Mouse (Mus musculus) lung, postnatal 36 days (tissue): ENCODE results near the gene Spty2d1.
"Not testable (repeated sequence)": the region's sequence is repeated elsewhere in the genome, so short reads cannot be mapped to it uniquely, and the experiment has no call there.

Experiments
- DNase-seq: peaks from one replicate; pipeline ENCODE4 v3.0.0; 2022; ENCODE audit warnings: mixed read lengths

Spty2d1 gene

GRCm38 (mm10) chr7:47008168-47008993, at the start of gene Spty2d1:
Gene Spty2d1 (minus strand): TSS chr7:47008411.
- DNase-seq = peak; percentile 100

GRCm38 (mm10) chr7:47056273-47056672, 48.1 kb upstream of the Spty2d1 start:
- DNase-seq = peak; percentile 75

- peak; percentile 59 for DNase-seq
Observed at GRCm38 (mm10) chr7:47055744-47056143, 47.5 kb upstream of the Spty2d1 start.

GRCm38 (mm10) chr7:47054666-47055065, 46.5 kb upstream of the Spty2d1 start:
- peak; percentile 21 for DNase-seq

- no peak for DNase-seq
Observed at GRCm38 (mm10) chr7:47053287-47053686, 45.1 kb upstream of the Spty2d1 start.

GRCm38 (mm10) chr7:47052276-47052675, 44.1 kb upstream of the Spty2d1 start:
- peak; percentile 45 for DNase-seq

- peak; percentile 82 for DNase-seq
Observed at GRCm38 (mm10) chr7:47051404-47052151, 43.4 kb upstream of the Spty2d1 start.

- peak; percentile 74 for DNase-seq
Observed at GRCm38 (mm10) chr7:47050766-47051165, 42.6 kb upstream of the Spty2d1 start.

GRCm38 (mm10) chr7:47050366-47050765, 42.2 kb upstream of the Spty2d1 start, which contains the start of gene Tmem86a:
Gene Tmem86a (plus strand): TSS chr7:47050601.
- peak; percentile 97 for DNase-seq

GRCm38 (mm10) chr7:47042823-47043490, 34.7 kb upstream of the Spty2d1 start:
- DNase-seq = no peak

GRCm38 (mm10) chr7:47042121-47042520, 33.9 kb upstream of the Spty2d1 start:
- DNase-seq = no peak

- DNase-seq = peak; percentile 45
Observed at GRCm38 (mm10) chr7:47041706-47042105, 33.5 kb upstream of the Spty2d1 start.

- no peak for DNase-seq
Observed at GRCm38 (mm10) chr7:47035426-47035825, 27.2 kb upstream of the Spty2d1 start.

GRCm38 (mm10) chr7:47034785-47035384, 26.7 kb upstream of the Spty2d1 start:
- no peak for DNase-seq

- no peak for DNase-seq
Observed at GRCm38 (mm10) chr7:47031371-47031770, 23.2 kb upstream of the Spty2d1 start.

GRCm38 (mm10) chr7:47030517-47031193, 22.4 kb upstream of the Spty2d1 start:
- no peak for DNase-seq

- no peak for DNase-seq
Observed at GRCm38 (mm10) chr7:47027520-47027919, 19.3 kb upstream of the Spty2d1 start.

- DNase-seq = not testable (repeated sequence)
Observed at GRCm38 (mm10) chr7:47026899-47027298, 18.7 kb upstream of the Spty2d1 start.

- no peak for DNase-seq
Observed at GRCm38 (mm10) chr7:47025429-47025828, 17.2 kb upstream of the Spty2d1 start.

GRCm38 (mm10) chr7:47024454-47024853, 16.2 kb upstream of the Spty2d1 start:
- no peak for DNase-seq

GRCm38 (mm10) chr7:47023530-47023929, 15.3 kb upstream of the Spty2d1 start:
- DNase-seq = peak; percentile 94

GRCm38 (mm10) chr7:47022482-47022881, 14.3 kb upstream of the Spty2d1 start:
- DNase-seq = peak; percentile 40
